ENCODE assay signal across 14 mouse cellular contexts in genomic region chr3:109573549-109574146, GRCm38 (mm10).
DNase-seq lines count a peak whose midpoint lies in the region; ATAC-seq and TF ChIP-seq lines count a peak whose summit lies in the region.
"Had no signal": no experiment of that assay in that cellular context is flagged by ENCODE, and none has a peak within 500 bp of the region (broad histone marks: within the 10 kb centered on the region; RNA-seq: fewer than 3 reads in every experiment).

No protein-coding gene starts in this region.

- no peak for TF ChIP-seq CTCF in intestine, postnatal 0 days (IDR thresholded peaks at IDR 0.05; ENCODE audit: low read depth)

- no peaks in the 10 kb centered on the region for H3K27me3 ChIP-seq in embryonic facial prominence, embryonic 13.5 days
- no peaks in the 10 kb centered on the region for H3K27me3 ChIP-seq in intestine, postnatal 0 days (replicated peaks; ENCODE audit: control insufficient read depth, insufficient read depth, low read length)

- H3K4me1 ChIP-seq in embryonic facial prominence, embryonic 13.5 days, result peaks cover 8% of the 10 kb centered on the region; the same call in 1 of the 2 replicates
- H3K4me1 ChIP-seq in intestine, postnatal 0 days (replicated peaks; ENCODE audit: control insufficient read depth, insufficient read depth, low read length), result peaks cover 4% of the 10 kb centered on the region; the same call in 1 of the 2 replicates

- peak overlapping the region; percentile 48; the same call in 1 of the 2 replicates for H3K27ac ChIP-seq in embryonic facial prominence, embryonic 13.5 days
- peak overlapping the region; percentile 62; the same call in 1 of the 2 replicates for H3K27ac ChIP-seq in intestine, postnatal 0 days (ENCODE audit: low read depth, low read length)

- peak overlapping the region; percentile 33 for H3K4me2 ChIP-seq in embryonic facial prominence, embryonic 13.5 days
- peak overlapping the region; percentile 57 for H3K4me2 ChIP-seq in intestine, postnatal 0 days (replicated peaks; ENCODE audit: low read depth)

- WGBS in embryonic facial prominence, embryonic 13.5 days, result 50% methylated on average over 10 of the region's 10 CpGs
- WGBS in intestine, postnatal 0 days, result 30% methylated on average over 10 of the region's 10 CpGs
- 26% methylated on average over 10 of the region's 10 CpGs for WGBS in large intestine, adult 2 months

- H3K4me3 ChIP-seq in embryonic facial prominence, embryonic 13.5 days, result peak overlapping the region; percentile 19
- peak overlapping the region; percentile 33 for H3K4me3 ChIP-seq in intestine, postnatal 0 days (ENCODE audit: low read depth, low read length)

- no peak for ATAC-seq in embryonic facial prominence, embryonic 13.5 days (ENCODE audit: insufficient number of reproducible peaks, insufficient read depth, low FRiP score, low TSS enrichment, low read depth)
- ATAC-seq in intestine, postnatal 0 days, result 0 out of 2 replicates have a peak, but pooled peaks have one; percentile 14
- ATAC-seq: liver, postnatal 0 days had no signal

- no peaks in the 10 kb centered on the region for H3K9me3 ChIP-seq in embryonic facial prominence, embryonic 13.5 days
- H3K9me3 ChIP-seq in intestine, postnatal 0 days (ENCODE audit: control insufficient read depth), result no peaks in the 10 kb centered on the region

- no peak overlapping the region for H3K9ac ChIP-seq in embryonic facial prominence, embryonic 13.5 days
- 0 out of 2 replicates have a peak overlapping the region, but pooled peaks have one; percentile 26 for H3K9ac ChIP-seq in intestine, postnatal 0 days (ENCODE audit: low read depth, low read length)
- H3K9ac ChIP-seq: liver, postnatal 0 days had no signal

- no peaks in the 10 kb centered on the region for H3K36me3 ChIP-seq in embryonic facial prominence, embryonic 13.5 days
- H3K36me3 ChIP-seq in intestine, postnatal 0 days (ENCODE audit: control insufficient read depth, insufficient read depth), result no peaks in the 10 kb centered on the region

- peak; percentile 27 for DNase-seq in kidney, adult 11 months
- no peak for DNase-seq in kidney, postnatal 10 days
- peak; percentile 66 for DNase-seq in large intestine, adult 2 months (ENCODE audit: low read depth, low spot score)
- no peak for DNase-seq in cerebellum, adult 11-12 months
- no peak for DNase-seq in cerebellum, postnatal 25 days
- DNase-seq in left cerebral cortex, adult 18-20 months (ENCODE audit: low spot score in 2 of 2), result no peak
- DNase-seq: adrenal gland, adult 8-10 months; cerebellum, postnatal 14 days; heart, adult 18-20 months; liver, postnatal 0 days; retina, postnatal 1 day; thymus, postnatal 14 days had no signal

Comparison
In these comparisons a context has a peak if more than half of its experiments do, and no peak if none do; other contexts are left out.
1. DNase-seq: peak in kidney, adult 11 months (single experiment) and large intestine, adult 2 months (single experiment); none in kidney, postnatal 10 days (single experiment), cerebellum, adult 11-12 months (single experiment), cerebellum, postnatal 25 days (0 of 2) and left cerebral cortex, adult 18-20 months (0 of 2).